Mouse (Mus musculus): ENCODE results near the gene Ltbp4.

DNA sequence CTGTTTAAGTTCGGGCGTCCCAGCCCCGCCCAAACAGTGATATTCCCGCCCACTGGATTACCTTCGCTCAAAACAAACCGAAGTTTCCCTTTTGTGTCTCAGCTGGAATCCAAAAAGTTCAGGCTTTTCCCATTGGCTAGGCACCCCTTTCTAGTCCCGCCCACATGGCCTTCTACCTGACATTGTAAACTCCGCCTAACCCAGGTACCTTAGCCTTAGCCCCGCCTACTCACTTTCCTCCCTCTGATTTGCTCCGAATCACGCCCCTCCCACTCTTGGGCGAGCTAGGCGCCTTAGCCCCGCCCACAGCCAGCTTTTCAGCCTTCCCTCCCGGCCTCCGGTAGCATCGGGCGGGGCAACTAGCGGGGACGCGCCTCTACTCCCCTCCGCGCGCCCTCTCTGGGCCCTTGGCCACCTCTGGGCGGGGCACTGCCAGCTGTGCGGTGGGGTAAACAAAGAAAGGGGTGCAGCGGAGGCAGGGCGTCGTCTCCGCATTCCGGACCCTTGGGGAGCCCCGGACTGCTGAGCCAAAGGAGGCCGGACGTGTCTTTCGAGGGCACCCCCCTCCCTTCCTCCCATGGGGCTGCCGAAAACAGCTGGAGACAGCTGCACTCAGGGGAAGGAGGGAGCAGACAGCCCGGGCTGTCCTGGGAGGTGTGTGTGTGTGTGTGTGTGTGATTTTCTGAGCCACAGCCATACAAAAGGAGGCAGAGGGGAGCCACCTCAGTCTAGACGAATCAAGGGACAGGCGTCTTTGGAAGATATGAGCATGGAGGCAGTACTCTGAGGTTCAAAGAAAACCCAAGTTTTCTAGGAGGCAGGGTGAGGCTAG, 6.6 kb downstream of the Ltbp4 start:
- no peak for TF ChIP-seq GATA1 (IDR thresholded peaks at IDR 0.05; ENCODE audit: low read length)
- TF ChIP-seq TAL1 (IDR thresholded peaks at IDR 0.05; ENCODE audit: low read length) = no peak

Data from erythroblast, embryonic 14.5 days (primary cell).